Mouse (Mus musculus) brain, embryonic 14.5 days (tissue): ENCODE results near the gene Serpinb11.

ENCODE experiments used
- CTCF ChIP-seq: fragments of 200-500 bp; IDR thresholded peaks from 2 replicates; pipeline ENCODE4 v1.5.1; 2012; ENCODE audit warnings: inconsistent platforms, mild to moderate bottlenecking, moderate library complexity, borderline replicate concordance; ENCODE audit not compliant: insufficient read depth, insufficient read length; ENCODE audit errors: extremely low read depth
- POLR2A ChIP-seq: fragments of 200-500 bp; IDR thresholded peaks from 2 replicates; pipeline ENCODE4 v1.6.1; 2012; ENCODE audit warnings: mild to moderate bottlenecking, inconsistent platforms, borderline replicate concordance; ENCODE audit not compliant: poor library complexity, insufficient read depth, insufficient read length, severe bottlenecking; ENCODE audit errors: extremely low read depth

DNA sequence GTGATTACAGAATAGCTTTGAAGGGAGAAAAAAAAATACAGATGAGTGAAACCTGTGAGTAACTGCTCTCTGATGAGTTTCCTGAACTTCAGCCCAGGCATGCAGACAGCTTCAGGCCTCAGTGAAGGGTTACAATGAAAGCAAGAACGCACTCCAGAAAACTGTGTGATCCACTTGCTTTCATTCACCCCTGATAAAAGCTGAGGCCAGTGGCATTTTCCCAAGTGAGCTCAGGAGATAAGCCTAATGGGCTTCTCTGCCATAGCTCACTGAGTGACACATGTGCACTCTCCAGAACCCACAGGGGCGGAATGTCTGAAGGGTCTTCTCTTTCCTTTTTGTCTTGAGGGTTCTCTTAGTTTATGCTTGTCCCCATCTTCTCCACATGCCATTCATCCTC, 9.9 kb upstream of the Serpinb11 start:
- TF ChIP-seq POLR2A, result no peak
- no peak for TF ChIP-seq CTCF
